Mouse (Mus musculus) small intestine, adult 2 months (tissue): ENCODE measurements around the gene Usp40. TPM values are rescaled to one million over a fixed set of nuclear protein-coding genes. Genes with fewer than 3 reads are reported as not detected.
A peak's percentile ranks its signal among the peaks of the same experiment; 100 is the strongest.

ENCODE experiments used
- H3K27ac ChIP-seq: fragments of 200-500 bp; 2 replicates; pipeline ENCODE4 v1.5.1; 2012; ENCODE audit warnings: low read depth, low read length, control low read depth, inconsistent platforms; ENCODE audit not compliant: insufficient read depth
- H3K27me3 ChIP-seq: fragments of 200-500 bp; 2 replicates; pipeline ENCODE4 v1.6.1; 2012; ENCODE audit warnings: mild to moderate bottlenecking, moderate library complexity, low read length, inconsistent platforms; ENCODE audit not compliant: control insufficient read depth, insufficient read depth
- H3K36me3 ChIP-seq: fragments of 200-500 bp; 2 replicates; pipeline ENCODE4 v1.6.1; 2012; ENCODE audit warnings: mild to moderate bottlenecking, low read length, control low read depth, inconsistent platforms; ENCODE audit not compliant: control insufficient read depth, insufficient read depth
- H3K4me1 ChIP-seq: fragments of 200-500 bp; 2 replicates; pipeline ENCODE4 v1.6.1; 2012; ENCODE audit warnings: low read length, inconsistent platforms, mixed read lengths; ENCODE audit not compliant: control insufficient read depth, insufficient read depth, insufficient read length
- H3K4me3 ChIP-seq: fragments of 200-500 bp; 2 replicates; pipeline ENCODE4 v1.5.1; 2012; ENCODE audit warnings: low read depth, mild to moderate bottlenecking, control low read depth, inconsistent platforms, low read length, moderate library complexity
- CTCF ChIP-seq: fragments of 200-500 bp; IDR thresholded peaks from 2 replicates; pipeline ENCODE4 v1.5.1; 2012; ENCODE audit warnings: low read depth, mild to moderate bottlenecking, control low read depth, inconsistent platforms, low read length, moderate library complexity, mixed read lengths; ENCODE audit not compliant: insufficient replicate concordance, insufficient read length; ENCODE audit errors: extremely low read depth
- POLR2A ChIP-seq: fragments of 200-500 bp; IDR thresholded peaks from 2 replicates; pipeline ENCODE4 v1.6.1; 2012; ENCODE audit warnings: low read depth, mild to moderate bottlenecking, control low read depth, inconsistent platforms, low read length, moderate library complexity
- WGBS: fragments of 180-500 bp; shearing (Covaris S2); methylation state at CpG from one replicate; pipeline ENCODE4 v1.1.7; 2018; 5-methylcytosine and 5-hydroxymethylcytosine counted together
- polyA plus RNA-seq: library from polyadenylated mRNA; depleted of rRNA; stranded (reverse); fragments of >200 nt; gene quantifications from 2 replicates; pipeline ENCODE4 v1.2.3, GENCODE M21; 2012

Gene Usp40
- polyA plus RNA-seq, 1 experiment = 7.2 TPM

GRCm38 (mm10) chr1:88014194-88014593, 5.8 kb upstream of the Usp40 start:
- no peak overlapping the region for H3K4me3 ChIP-seq
- 64% methylated on average over 4 of the region's 4 CpGs for WGBS
- H3K27ac ChIP-seq = peak overlapping the region; percentile 40
- peaks cover 10% of the 10 kb centered on the region; the same call in 1 of the 2 replicates for H3K4me1 ChIP-seq
- no peaks in the 10 kb centered on the region for H3K36me3 ChIP-seq
- no peaks in the 10 kb centered on the region for H3K27me3 ChIP-seq
- TF ChIP-seq CTCF (no peak), POLR2A (no peak)

- no peaks in the 10 kb centered on the region for H3K36me3 ChIP-seq
- 23% methylated on average over 3 of the region's 3 CpGs for WGBS
- peak overlapping the region; percentile 40 for H3K27ac ChIP-seq
- TF ChIP-seq POLR2A (no peak), CTCF (no peak)
- H3K4me3 ChIP-seq = no peak overlapping the region
- H3K4me1 ChIP-seq = peaks cover 9% of the 10 kb centered on the region; the same call in 1 of the 2 replicates
- no peaks in the 10 kb centered on the region for H3K27me3 ChIP-seq
These were observed 5.4 kb upstream of the Usp40 start for GRCm38 (mm10) chr1:88013726-88014125.

- no peaks in the 10 kb centered on the region for H3K36me3 ChIP-seq
- H3K4me1 ChIP-seq = peaks cover 8% of the 10 kb centered on the region; the same call in 1 of the 2 replicates
- TF ChIP-seq CTCF = no peak
- no peak overlapping the region for H3K27ac ChIP-seq
- 59% methylated on average over 3 of the region's 3 CpGs for WGBS
- H3K4me3 ChIP-seq = no peak overlapping the region
- no peaks in the 10 kb centered on the region for H3K27me3 ChIP-seq
These were observed 1.2 kb upstream of the Usp40 start for GRCm38 (mm10) chr1:88009521-88009920.

GRCm38 (mm10) chr1:88008735-88009134, 384 bp upstream of the Usp40 start:
- H3K4me3 ChIP-seq = no peak overlapping the region
- no peaks in the 10 kb centered on the region for H3K27me3 ChIP-seq
- TF ChIP-seq CTCF = no peak
- no peak for TF ChIP-seq POLR2A
- peaks cover 8% of the 10 kb centered on the region; the same call in 1 of the 2 replicates for H3K4me1 ChIP-seq
- WGBS = 35% methylated on average over 4 of the region's 4 CpGs
- peaks cover 3% of the 10 kb centered on the region for H3K36me3 ChIP-seq
- no peak overlapping the region for H3K27ac ChIP-seq

- Histone ChIP-seq H3K27ac (peak overlapping the region; percentile 38), H3K36me3 (peaks cover 7% of the 10 kb centered on the region), H3K4me1 (peaks cover 3% of the 10 kb centered on the region; the same call in 1 of the 2 replicates), H3K4me3 (peak overlapping the region; percentile 98), H3K27me3 (no peaks in the 10 kb centered on the region)
- TF ChIP-seq CTCF = no peak
- TF ChIP-seq POLR2A = no peak
- WGBS = 1% methylated on average over 5 of the region's 5 CpGs
These were observed 600 bp downstream of the Usp40 start for GRCm38 (mm10) chr1:88007692-88008210.

- TF ChIP-seq CTCF (no peak), POLR2A (no peak)
- no peak overlapping the region for H3K27ac ChIP-seq
- H3K4me3 ChIP-seq = no peak overlapping the region
- H3K36me3 ChIP-seq = peaks cover 54% of the 10 kb centered on the region
- H3K4me1 ChIP-seq = peaks cover 3% of the 10 kb centered on the region; the same call in 1 of the 2 replicates
- WGBS = 92% methylated on average over 2 of the region's 2 CpGs
- no peaks in the 10 kb centered on the region for H3K27me3 ChIP-seq
These were observed 15.6 kb downstream of the Usp40 start for GRCm38 (mm10) chr1:87992716-87993115.

GRCm38 (mm10) chr1:87982291-87982690, 26.1 kb downstream of the Usp40 start:
- TF ChIP-seq CTCF = no peak
- no peak for TF ChIP-seq POLR2A
- no peaks in the 10 kb centered on the region for H3K4me1 ChIP-seq
- H3K27ac ChIP-seq = no peak overlapping the region
- H3K36me3 ChIP-seq = peaks cover 59% of the 10 kb centered on the region
- H3K27me3 ChIP-seq = no peaks in the 10 kb centered on the region
- 82% methylated on average over 4 of the region's 4 CpGs for WGBS
- no peak overlapping the region for H3K4me3 ChIP-seq
